Mouse (Mus musculus) gastrocnemius, postnatal 36 days (tissue): ENCODE measurements around the gene Nacc1. TPM values are rescaled to one million over a fixed set of nuclear protein-coding genes. Genes with fewer than 3 reads are reported as not detected.
A peak's percentile ranks its signal among the peaks of the same experiment; 100 is the strongest.

Source experiments
- DNase-seq, 2 experiments: peaks; one replicate each; pipeline ENCODE4 v3.0.0; 2022
- intact Hi-C: fragments of 180-260 bp; cut with DNase I; formaldehyde crosslinking; loops from one replicate; pipeline ENCODE4 v1.15.1; 2025
- total RNA-seq, 2 experiments: library from RNA; stranded (reverse); gene quantifications; 2 replicates each; pipeline ENCODE4 v1.2.3; 2021

Nacc1 gene
- total RNA-seq, 2 experiments from 2014 or later: 18.1 to 20.1 TPM

- DNase-seq: no peak
- intact Hi-C loops: no loop called here
Measured at GRCm38 (mm10) chr8:84654597-84654996, 33.1 kb downstream of the Nacc1 start.

DNA sequence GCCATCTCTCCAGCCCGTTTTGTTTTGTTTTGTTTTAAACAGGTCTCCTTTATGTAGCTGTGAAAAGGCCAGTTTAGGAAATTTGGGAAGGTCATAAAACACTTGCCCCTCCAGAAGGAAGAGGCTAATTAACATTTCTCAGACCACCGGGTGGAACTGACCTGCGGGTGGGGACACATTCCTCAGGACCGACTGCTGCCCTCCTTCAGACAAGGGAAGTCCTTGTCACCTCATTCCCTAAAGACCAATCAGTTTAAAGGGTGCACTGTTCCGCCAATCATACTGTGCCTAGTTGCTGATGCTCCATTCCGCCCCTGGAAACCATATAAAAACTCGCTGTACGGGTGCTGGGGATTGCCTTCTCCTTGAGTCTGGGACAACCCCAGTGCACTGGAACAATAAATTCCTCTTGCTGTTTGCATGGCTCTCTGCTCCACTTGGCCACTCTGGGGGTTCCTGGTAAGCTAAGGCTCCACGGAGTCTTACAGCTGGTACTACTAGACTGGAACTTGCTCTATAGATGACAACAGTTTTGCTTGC lies 34.5 kb downstream of the Nacc1 start:
- no peak for DNase-seq
- intact Hi-C loops: no loop called here

DNA sequence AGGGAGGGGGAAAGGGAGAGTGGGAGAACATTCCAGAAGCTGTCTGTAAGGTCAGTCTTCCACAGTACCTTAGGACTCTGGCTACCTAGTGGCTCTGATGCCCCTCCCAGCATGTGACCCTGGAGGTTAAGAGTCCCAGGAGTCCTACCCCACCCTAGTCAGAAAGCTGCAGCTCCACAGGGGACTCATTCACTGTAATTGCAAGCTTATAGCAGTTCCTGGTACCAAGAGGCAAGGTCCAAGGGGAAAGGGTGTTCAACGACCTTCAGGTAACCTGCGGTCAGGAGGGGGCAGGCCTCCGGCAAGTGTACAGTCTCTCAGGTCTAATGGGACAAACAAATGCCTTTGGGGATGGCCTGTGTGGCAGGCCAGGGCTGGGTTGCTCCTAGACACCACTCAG lies 37.4 kb downstream of the Nacc1 start:
- intact Hi-C loops: no loop called here
- DNase-seq: no peak

DNA sequence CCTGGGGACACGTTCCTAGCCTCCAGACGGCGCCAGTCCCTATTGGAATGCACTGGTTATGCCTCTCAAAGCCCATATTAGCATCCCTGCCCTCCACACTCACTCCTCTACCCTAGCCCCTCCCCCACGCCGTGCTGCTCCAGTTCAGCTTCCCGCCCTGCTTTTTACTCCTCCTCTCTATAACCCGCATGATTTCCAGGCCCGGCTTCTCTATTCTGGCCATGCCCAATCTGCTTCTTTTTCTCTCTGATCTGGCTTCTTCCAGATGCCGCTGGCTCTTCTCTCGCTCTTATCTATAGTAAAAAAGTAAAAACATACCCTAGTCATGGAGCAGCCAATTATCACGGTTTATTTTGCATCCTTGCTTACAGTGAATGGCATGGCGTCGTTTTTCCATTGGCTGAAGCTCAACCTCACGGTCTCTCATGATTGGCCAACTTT lies 40.2 kb downstream of the Nacc1 start:
- DNase-seq: no peak
- intact Hi-C loops: no loop called here

- intact Hi-C loops: no loop called here
- DNase-seq: no peak
Measured at GRCm38 (mm10) chr8:84646800-84647199, 40.9 kb downstream of the Nacc1 start.

GRCm38 (mm10) chr8:84643019-84643418 lies 44.6 kb downstream of the Nacc1 start:
- intact Hi-C loops: no loop called here
- no peak for DNase-seq

GRCm38 (mm10) chr8:84641578-84642361 lies 45.9 kb downstream of the Nacc1 start:
- intact Hi-C loops: no loop called here
- DNase-seq: no peak

DNA sequence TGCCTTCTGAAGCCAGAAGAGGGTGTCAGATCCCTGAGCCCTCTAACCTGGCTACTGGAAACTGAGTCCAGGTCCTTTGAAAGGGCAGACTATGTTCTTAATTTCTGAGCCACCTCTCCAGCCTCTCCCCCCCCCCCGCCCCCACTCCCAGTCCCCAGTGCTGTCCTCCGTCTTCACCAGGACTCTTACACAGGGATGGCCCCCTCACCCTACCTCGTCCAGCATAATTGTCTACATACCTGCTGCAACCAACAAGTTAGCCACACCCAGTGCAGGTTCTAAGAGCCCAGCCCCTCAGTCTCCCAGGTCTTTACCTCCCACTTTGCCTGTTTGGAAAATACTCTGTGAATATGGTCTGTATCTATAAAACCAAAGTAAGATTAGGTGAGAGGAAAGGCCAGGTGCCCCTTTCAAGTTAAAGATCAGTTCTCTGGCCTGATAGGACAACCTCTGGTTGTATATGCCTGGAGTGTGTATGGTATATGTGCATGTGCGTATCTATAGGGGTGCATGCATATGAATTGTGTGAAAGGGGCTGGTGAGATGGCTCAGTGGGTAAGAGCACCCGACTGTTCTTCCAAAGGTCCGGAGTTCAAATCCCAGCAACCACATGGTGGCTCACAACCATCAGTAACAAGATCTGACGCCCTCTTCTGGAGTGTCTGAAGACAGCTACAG lies 46.9 kb downstream of the Nacc1 start:
- intact Hi-C loops: no loop called here
- no peak for DNase-seq

DNA sequence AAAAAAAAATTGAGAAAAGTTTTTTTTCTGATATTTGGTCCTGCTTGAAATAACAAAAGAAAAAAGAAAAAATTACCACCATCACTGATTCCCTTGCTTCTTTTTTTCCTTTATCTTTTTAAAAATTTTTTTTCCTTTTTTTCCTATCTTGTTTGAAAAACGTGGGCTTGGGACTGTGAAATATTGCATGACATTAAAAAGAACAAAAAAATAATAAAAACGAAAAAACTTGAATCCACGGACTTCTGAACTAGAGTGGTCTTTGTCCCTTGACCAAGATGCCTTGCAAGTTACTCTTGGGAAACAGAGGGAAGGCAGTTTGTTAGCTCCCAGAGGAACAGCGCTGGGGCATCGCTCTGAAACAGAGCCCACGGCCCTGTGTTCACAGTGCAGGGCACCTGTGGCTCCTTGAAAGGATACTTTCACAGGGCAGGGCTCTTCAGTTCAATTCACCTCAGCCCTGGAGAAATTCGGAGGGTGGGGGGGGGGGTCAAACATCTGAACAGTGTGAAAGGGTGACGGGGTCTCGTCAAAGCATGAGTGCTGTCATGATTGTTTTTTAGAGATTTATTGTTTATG lies 47.6 kb downstream of the Nacc1 start:
- intact Hi-C loops: no loop called here
- DNase-seq: no peak

DNA sequence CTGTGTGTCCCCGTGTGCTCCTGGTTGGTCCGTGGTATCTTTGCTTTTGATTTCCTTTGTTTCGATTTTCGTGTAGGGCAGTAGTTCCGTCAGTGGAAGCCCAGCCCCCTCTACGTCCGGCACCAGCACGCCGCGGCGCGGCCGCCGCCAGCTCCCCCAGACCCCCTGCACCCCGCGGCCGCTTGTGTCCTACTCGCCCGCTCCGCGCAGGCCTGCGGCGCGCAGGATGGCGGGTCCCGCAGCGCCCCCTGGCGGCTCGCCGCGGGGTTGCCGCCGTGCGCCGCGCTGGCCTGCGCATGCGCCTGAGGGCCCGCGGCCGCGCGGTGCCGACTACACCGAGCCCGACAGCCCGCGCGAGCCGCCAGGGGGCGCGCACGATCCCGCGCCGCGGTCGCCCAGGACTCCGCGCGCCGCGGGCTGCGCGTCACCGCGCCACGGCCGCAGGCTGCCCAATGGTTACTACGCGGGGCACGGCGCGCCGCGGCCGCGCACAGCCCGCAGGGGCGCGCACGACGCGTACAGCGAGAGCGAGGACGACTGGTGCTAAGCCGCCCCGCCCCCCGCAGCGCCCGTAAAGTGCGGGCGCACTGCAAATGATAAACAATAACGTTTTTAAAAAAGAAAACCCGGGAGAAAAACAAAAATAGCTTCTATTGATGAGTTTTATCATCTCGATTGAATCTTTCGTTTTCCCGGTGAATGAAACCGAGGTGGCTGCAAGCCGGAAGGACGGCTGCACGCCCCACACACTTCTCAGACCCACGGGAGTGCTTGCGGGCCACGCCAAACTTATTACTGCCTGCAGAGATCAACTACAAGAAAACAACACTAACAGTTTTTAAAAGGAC lies 48.3 kb downstream of the Nacc1 start:
- peak; percentile 89 to 91 for DNase-seq
- intact Hi-C loops: loop anchor here (2.0 to 5.0 kb wide), 3 partner anchors 21 to 532 kb away; no protein-coding TSS in a partner anchor

- DNase-seq: peak in 1 of 2 experiments; percentile 40
- intact Hi-C loops: loop anchor here (2.0 to 5.0 kb wide), 3 partner anchors 22 to 531 kb away; no protein-coding TSS in a partner anchor
Measured at GRCm38 (mm10) chr8:84638555-84639161, 49.0 kb downstream of the Nacc1 start.

GRCm38 (mm10) chr8:84637946-84638554 lies 49.6 kb downstream of the Nacc1 start:
- intact Hi-C loops: loop anchor here (2.0 to 5.0 kb wide), 3 partner anchors 23 to 531 kb away; no protein-coding TSS in a partner anchor

GRCm38 (mm10) chr8:84636051-84636691 lies 51.5 kb downstream of the Nacc1 start:
- no peak for DNase-seq
- intact Hi-C loops: loop anchor here (5.0 kb wide), 2 partner anchors 44 to 529 kb away; no protein-coding TSS in a partner anchor

More at GRCm38 (mm10) chr8:84637946-84638554, 49.6 kb downstream of the Nacc1 start:
- no peak for DNase-seq

GRCm38 (mm10) chr8:84635397-84636050 lies 52.1 kb downstream of the Nacc1 start:
- intact Hi-C loops: loop anchor here (5.0 kb wide), 2 partner anchors 43 to 528 kb away; no protein-coding TSS in a partner anchor
- DNase-seq: no peak

- intact Hi-C loops: loop anchor here (5.0 kb wide), 2 partner anchors 43 to 528 kb away; no protein-coding TSS in a partner anchor
- DNase-seq: peak; percentile 78 to 79
Measured at GRCm38 (mm10) chr8:84634849-84635304, 52.8 kb downstream of the Nacc1 start.

GRCm38 (mm10) chr8:84633841-84634584 lies 53.6 kb downstream of the Nacc1 start:
- intact Hi-C loops: no loop called here
- no peak for DNase-seq

DNA sequence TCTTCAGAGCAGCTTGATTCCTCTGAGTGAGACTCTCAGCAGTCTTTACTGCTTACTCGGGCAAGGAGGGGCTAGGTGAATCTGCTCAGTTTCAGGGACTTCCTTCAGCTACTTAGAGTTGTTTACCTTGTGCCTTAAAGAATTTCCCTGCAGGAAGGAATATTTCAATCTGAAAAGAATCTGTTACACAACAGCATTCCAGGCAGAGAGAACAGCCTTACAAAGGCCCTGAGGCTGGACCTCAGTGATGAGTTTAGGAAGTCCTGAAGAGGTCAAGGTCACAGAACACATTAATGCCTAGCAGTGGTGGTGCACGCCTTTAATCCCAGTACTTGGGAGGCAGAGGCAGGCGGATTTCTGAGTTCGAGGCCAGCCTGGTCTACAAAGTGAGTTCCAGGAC lies 55.8 kb downstream of the Nacc1 start:
- intact Hi-C loops: no loop called here
- no peak for DNase-seq
